20 mouse cellular contexts compared by ENCODE assay signal in the genomic region with DNA sequence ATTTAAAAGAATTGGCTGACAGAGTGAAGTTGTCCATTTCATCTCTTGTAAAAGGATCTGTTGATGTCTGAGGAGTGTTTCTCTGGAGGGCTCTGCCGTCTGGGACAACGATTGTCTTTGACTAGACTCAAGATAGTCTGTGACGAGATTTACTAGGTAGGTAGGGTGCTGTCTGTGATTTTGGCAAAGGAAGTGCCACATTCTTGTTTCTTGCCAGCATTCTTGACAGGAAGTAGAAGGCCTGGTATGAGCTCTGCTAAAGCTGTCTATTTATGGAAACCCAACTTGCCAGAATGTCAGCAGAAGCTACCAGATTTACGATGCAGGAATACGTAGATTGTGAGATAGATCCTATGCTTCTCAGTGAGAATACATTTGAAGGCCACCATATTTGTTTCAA.
"Had no signal": no experiment of that assay in that cellular context is flagged by ENCODE, and none has a peak within 500 bp of the region (broad histone marks: within the 10 kb centered on the region; RNA-seq: fewer than 3 reads in every experiment).

No protein-coding gene starts in this region.

- H3K27me3 ChIP-seq: liver, embryonic 15.5 days; lung, embryonic 15.5 days; megakaryocyte, embryonic 14.5 days; midbrain, embryonic 13.5 days; midbrain, embryonic 15.5 days; neural tube, embryonic 12.5 days; stomach, embryonic 15.5 days had no signal

- H3K4me2 ChIP-seq: liver, embryonic 15.5 days; lung, embryonic 15.5 days; midbrain, embryonic 11.5 days; midbrain, embryonic 13.5 days; midbrain, embryonic 15.5 days; neural tube, embryonic 12.5 days; stomach, embryonic 15.5 days had no signal

- H3K4me3 ChIP-seq: liver, embryonic 15.5 days; lung, embryonic 15.5 days; megakaryocyte, embryonic 14.5 days; midbrain, embryonic 13.5 days; midbrain, embryonic 15.5 days; neural tube, embryonic 12.5 days; stomach, embryonic 15.5 days had no signal

- H3K9ac ChIP-seq: liver, embryonic 15.5 days; liver, postnatal 0 days; lung, embryonic 15.5 days; midbrain, embryonic 13.5 days; midbrain, embryonic 15.5 days; neural tube, embryonic 12.5 days; stomach, embryonic 15.5 days had no signal

- H3K36me3 ChIP-seq: lung, embryonic 15.5 days; midbrain, embryonic 13.5 days; midbrain, embryonic 15.5 days; neural tube, embryonic 12.5 days; stomach, embryonic 15.5 days had no signal

- ATAC-seq: liver, postnatal 0 days; lung, postnatal 0 days; midbrain, embryonic 13.5 days; midbrain, embryonic 15.5 days had no signal

- H3K27ac ChIP-seq: liver, embryonic 15.5 days; lung, embryonic 15.5 days; macrophage; midbrain, embryonic 13.5 days; midbrain, embryonic 15.5 days; neural tube, embryonic 12.5 days; stomach, embryonic 15.5 days; stomach, postnatal 0 days had no signal

- H3K4me1 ChIP-seq: liver, embryonic 15.5 days; lung, embryonic 15.5 days; megakaryocyte, embryonic 14.5 days; midbrain, embryonic 13.5 days; midbrain, embryonic 15.5 days; neural tube, embryonic 12.5 days; stomach, embryonic 15.5 days had no signal

- H3K9me3 ChIP-seq: liver, embryonic 15.5 days; lung, embryonic 15.5 days; megakaryocyte, embryonic 14.5 days; midbrain, embryonic 13.5 days; midbrain, embryonic 15.5 days; neural tube, embryonic 12.5 days; stomach, embryonic 15.5 days had no signal

- DNase-seq: liver, postnatal 0 days; lung, adult 2 months; retina, postnatal 1 day; right cerebral cortex, adult 18-20 months; right cerebral cortex, postnatal 25 days; right cerebral cortex, postnatal 4 days; thymus, adult 2 months; thymus, postnatal 25 days; thymus, postnatal 4 days had no signal
